Mouse (Mus musculus): Measurements from ENCODE around the gene 9130008F23Rik. TPM values are rescaled to one million over a fixed set of nuclear protein-coding genes. Genes with fewer than 3 reads are reported as not detected.

9130008F23Rik gene
- polyA plus RNA-seq (2017; shearing (Covaris generic)), result not detected

DNA sequence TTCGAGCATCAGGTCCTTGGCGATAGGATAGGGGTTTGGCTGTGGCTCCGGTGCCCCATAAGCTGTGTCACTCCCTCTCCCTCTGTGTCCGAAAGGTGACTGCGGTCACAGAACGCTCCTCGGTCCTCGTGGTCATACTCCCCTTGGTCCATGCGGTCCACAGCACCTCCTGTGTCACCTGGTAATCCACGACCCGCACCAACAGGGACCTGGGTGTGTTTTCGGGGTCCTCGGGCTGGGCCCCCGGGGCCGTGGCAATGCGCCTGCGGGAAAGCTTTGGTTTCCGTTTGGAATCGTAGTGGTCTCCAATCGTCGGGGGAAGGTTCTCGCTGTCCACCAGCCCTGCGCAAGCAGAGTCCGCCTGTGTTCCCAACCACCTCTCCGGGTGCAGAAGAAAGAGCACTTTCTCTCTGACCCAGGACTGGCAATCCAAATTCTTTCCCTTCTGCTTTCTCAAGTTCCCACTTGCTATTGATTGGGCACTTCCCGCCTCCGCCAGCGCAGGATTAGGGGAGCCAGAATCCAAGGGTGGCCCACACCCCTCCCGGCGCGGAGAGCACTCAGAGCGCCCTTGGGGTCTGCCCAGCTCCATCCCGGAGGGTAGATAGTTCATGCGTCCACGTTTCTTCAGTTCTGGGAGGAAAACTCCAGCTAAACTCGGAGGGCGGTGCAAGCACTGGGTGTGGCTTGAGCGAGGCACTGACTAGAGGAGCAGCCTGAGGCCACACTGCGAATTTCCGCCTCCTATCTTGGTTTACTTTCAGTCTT is at the start of gene 9130008F23Rik:
TSS of gene 9130008F23Rik (minus strand) at position 636 of the 768 bp plus-strand sequence.

DNA sequence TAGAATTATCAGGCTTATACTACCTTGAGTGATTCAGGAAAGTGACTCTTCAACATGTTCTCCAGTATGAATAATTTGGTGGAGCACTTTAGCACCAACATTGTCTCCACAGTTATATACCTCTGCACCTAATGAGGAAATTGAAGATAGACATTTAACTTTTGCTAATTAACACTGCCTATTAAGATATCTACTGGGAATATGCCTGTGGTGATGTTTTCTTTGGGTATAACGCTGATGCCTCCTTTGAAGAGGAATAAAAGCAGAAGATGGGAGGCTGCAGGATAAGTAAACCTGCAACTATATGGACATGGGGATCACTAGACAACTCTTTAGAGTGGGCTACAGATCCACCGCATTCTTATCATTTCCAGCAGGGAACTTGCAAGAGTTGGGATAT is 33.9 kb upstream of the 9130008F23Rik start, which contains the start of gene Glyatl3:
TSS of gene Glyatl3 (minus strand) at position 101 of the 400 bp plus-strand sequence.

Other genes starting within 250 kb of the 9130008F23Rik start
- gene Esp3, start 248.5 kb downstream of the 9130008F23Rik start, polyA plus RNA-seq (2017; shearing (Covaris generic)), result not detected
- not detected for gene Esp1, start 153.4 kb downstream of the 9130008F23Rik start, polyA plus RNA-seq (2017; shearing (Covaris generic))
- not detected for gene Crisp2, start 73.6 kb downstream of the 9130008F23Rik start, polyA plus RNA-seq (2017; shearing (Covaris generic))
- not detected for gene Rhag, start 69.4 kb downstream of the 9130008F23Rik start, polyA plus RNA-seq (2017; shearing (Covaris generic))
- not detected for gene Glyatl3, start 33.8 kb upstream of the 9130008F23Rik start, polyA plus RNA-seq (2017; shearing (Covaris generic))
- gene Mut, start 54.1 kb upstream of the 9130008F23Rik start, polyA plus RNA-seq (2017; shearing (Covaris generic)), result 17.7 TPM
- gene Cenpq, start 54.5 kb upstream of the 9130008F23Rik start, polyA plus RNA-seq (2017; shearing (Covaris generic)), result 35.8 TPM